Mouse (Mus musculus) T-helper 2 cell (primary cell): ENCODE results near the gene Rhox10.
"Not testable (repeated sequence)": the region's sequence is repeated elsewhere in the genome, so short reads cannot be mapped to it uniquely, and the experiment has no call there.

ENCODE experiments used
- in situ Hi-C: fragments of 300-600 bp; cut with MboI, MseI; formaldehyde crosslinking; loops from one replicate; pipeline ENCODE4 v1.15.1; 2025; ENCODE audit warnings: high pct_unique_total_duplicates

Rhox10 gene

GRCm38 (mm10) chrX:38066175-38066574 lies at the start of gene Rhox10:
Gene Rhox10 (plus strand): TSS chrX:38066475.
- in situ Hi-C loops = no loop called here

- in situ Hi-C loops = not testable (repeated sequence)
Observed at GRCm38 (mm10) chrX:38018597-38018996, 47.7 kb upstream of the Rhox10 start, which contains the start of gene Btg1-ps1. Gene Btg1-ps1 (minus strand): TSS chrX:38018815.

GRCm38 (mm10) chrX:38033841-38034240 lies 32.4 kb upstream of the Rhox10 start:
- in situ Hi-C loops = no loop called here

- in situ Hi-C loops = no loop called here
Observed at GRCm38 (mm10) chrX:38039666-38040065, 26.6 kb upstream of the Rhox10 start.

- in situ Hi-C loops = not testable (repeated sequence)
Observed at GRCm38 (mm10) chrX:38043014-38043413, 23.3 kb upstream of the Rhox10 start, which contains the start of gene Btg1-ps2. Gene Btg1-ps2 (minus strand): TSS chrX:38043114.

- in situ Hi-C loops = no loop called here
Observed at GRCm38 (mm10) chrX:38061544-38061943, 4.7 kb upstream of the Rhox10 start.

GRCm38 (mm10) chrX:38084226-38084625 lies 18.0 kb downstream of the Rhox10 start:
- in situ Hi-C loops = loop anchor here (10.0 kb wide), 1 partner anchor 1649 kb away; no protein-coding TSS in a partner anchor

GRCm38 (mm10) chrX:38085041-38085440 lies 18.8 kb downstream of the Rhox10 start, which contains the start of gene Rhox11:
Gene Rhox11 (minus strand): TSS chrX:38085141.
- in situ Hi-C loops = loop anchor here (10.0 kb wide), 1 partner anchor 1650 kb away; no protein-coding TSS in a partner anchor

- in situ Hi-C loops = no loop called here
Observed at GRCm38 (mm10) chrX:38110807-38111206, 44.5 kb downstream of the Rhox10 start, which contains the start of gene Rhox12. Gene Rhox12 (minus strand): TSS chrX:38110907.

- in situ Hi-C loops = no loop called here
Observed at GRCm38 (mm10) chrX:38120982-38121381, 54.7 kb downstream of the Rhox10 start, which contains the start of gene Rhox13. Gene Rhox13 (plus strand): TSS chrX:38121219.
